Mouse (Mus musculus): ENCODE data around the gene Erbb3.

- TF ChIP-seq CTCF (conservative IDR thresholded peaks at IDR 0.05; ENCODE audit: low read length) (no peak), POU5F1 (IDR thresholded peaks at IDR 0.05; ENCODE audit: borderline replicate concordance, low read length) (no peak)
Measured at GRCm38 (mm10) chr10:128586546-128586945, 2.9 kb downstream of the Erbb3 start.

Data from E14TG2a.4 (cell line).